Mouse (Mus musculus) forebrain, postnatal 0 days (tissue): ENCODE data around the gene Krtap11-1. TPM values are rescaled to one million over a fixed set of nuclear protein-coding genes. Genes with fewer than 3 reads are reported as not detected.
A peak's percentile ranks its signal among the peaks of the same experiment; 100 is the strongest.

Experiments used
- ATAC-seq: fragments of 200-750 bp; cut with Nextera tagmentation; 2 replicates; pipeline ENCODE4 v1.8.0; 2017; ENCODE audit warnings: mild to moderate bottlenecking, moderate library complexity
- DNase-seq: peaks from one replicate; pipeline ENCODE4 v3.0.0-alpha.2; 2015
- H3K27ac ChIP-seq: fragments of 300-500 bp; sonication (generic); 2 replicates; pipeline ENCODE4 v1.5.1; 2014; ENCODE audit warnings: low read depth, mild to moderate bottlenecking, antibody characterized with exemption, low read length, moderate library complexity, mixed read lengths
- H3K27me3 ChIP-seq: fragments of 300-500 bp; sonication (generic); 2 replicates; pipeline ENCODE4 v1.6.1; 2014; ENCODE audit warnings: mild to moderate bottlenecking, low read length, mixed read lengths; ENCODE audit not compliant: insufficient read depth
- H3K36me3 ChIP-seq: fragments of 300-500 bp; sonication (generic); 2 replicates; pipeline ENCODE4 v1.6.1; 2014; ENCODE audit warnings: mild to moderate bottlenecking, moderate library complexity; ENCODE audit not compliant: insufficient read depth
- H3K4me1 ChIP-seq: fragments of 300-500 bp; sonication (generic); 2 replicates; pipeline ENCODE4 v1.6.1; 2014; ENCODE audit warnings: antibody characterized with exemption; ENCODE audit not compliant: insufficient read depth
- H3K4me2 ChIP-seq: fragments of 300-500 bp; sonication (generic); 2 replicates; pipeline ENCODE4 v1.6.1; 2014; ENCODE audit warnings: low read depth, mild to moderate bottlenecking, moderate library complexity
- H3K4me3 ChIP-seq: fragments of 300-500 bp; sonication (generic); 2 replicates; pipeline ENCODE4 v1.5.1; 2014; ENCODE audit warnings: low read depth, low read length, mixed read lengths
- H3K9ac ChIP-seq: fragments of 300-500 bp; sonication (generic); 2 replicates; pipeline ENCODE4 v1.6.1; 2014; ENCODE audit warnings: mild to moderate bottlenecking
- H3K9me3 ChIP-seq: fragments of 300-500 bp; sonication (generic); 2 replicates; pipeline ENCODE4 v1.6.1; 2016; ENCODE audit warnings: low read length
- CTCF ChIP-seq: sonication (generic); IDR thresholded peaks from 2 replicates; pipeline ENCODE4 v1.5.1; 2016; ENCODE audit warnings: antibody characterized with exemption, control low read depth, low read depth
- WGBS: fragments of 180-500 bp; shearing (Covaris S2); extraction: QIAGEN DNeasy Blood & Tissue Kit; methylation state at CpG from one replicate; pipeline ENCODE4 v1.1.7; 2014; 5-methylcytosine and 5-hydroxymethylcytosine counted together
- polyA plus RNA-seq: library from polyadenylated mRNA; unstranded; fragments of >200 nt; fragmentation: Nextera tagmentation; extraction: Ambion mirVana; gene quantifications from 2 replicates; pipeline ENCODE4 v1.2.1, GENCODE M21; 2015
- total RNA-seq: library from RNA; depleted of rRNA; stranded (reverse); fragments of >200 nt; gene quantifications from 2 replicates; pipeline ENCODE4 v1.2.3, GENCODE M21; 2014

Gene Krtap11-1
- total and polyA plus RNA-seq, 2 experiments from 2014 or later = not detected

DNA sequence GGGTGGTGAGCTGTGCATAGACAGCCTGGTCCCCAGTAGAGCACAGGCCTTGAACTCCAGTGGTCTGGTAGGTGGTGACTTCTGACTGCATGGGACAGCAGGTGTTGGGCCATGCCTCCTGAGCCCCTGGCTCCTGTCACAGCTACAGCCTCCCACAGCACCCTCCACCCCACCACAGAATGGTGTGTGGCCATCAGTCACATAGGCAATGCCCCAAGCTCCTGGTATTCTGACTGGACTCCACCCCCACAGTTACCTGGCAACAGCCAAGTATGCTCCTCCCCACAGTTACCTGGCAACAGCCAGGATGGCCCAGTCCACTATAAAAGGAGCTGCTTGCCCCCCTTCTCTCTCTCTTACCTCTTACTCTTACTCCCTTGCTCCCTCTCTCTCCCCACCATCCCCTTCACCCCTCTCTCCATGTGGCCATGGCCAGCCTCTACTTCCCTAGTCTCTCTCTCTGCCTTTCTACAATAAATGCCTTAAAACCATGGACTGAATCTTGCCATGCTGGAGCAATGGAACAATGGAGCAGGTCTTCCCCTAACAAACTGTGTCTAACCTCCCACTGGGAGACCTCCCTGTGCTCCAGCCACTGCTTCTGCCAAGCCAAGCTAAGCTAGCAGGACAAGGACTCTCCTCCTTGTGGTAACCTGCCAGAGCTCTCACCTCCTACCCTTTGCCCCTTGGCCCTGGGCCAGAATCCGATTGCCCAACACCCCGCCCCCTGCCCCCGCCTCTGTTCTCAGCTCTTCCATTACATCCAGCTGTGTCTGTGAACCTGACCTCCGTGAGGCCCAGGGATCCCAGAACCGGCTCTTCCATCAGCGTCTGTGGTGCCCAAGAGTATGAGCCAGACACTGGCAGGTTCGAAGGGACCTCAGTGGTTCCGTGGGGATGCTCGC is 14.9 kb upstream of the Krtap11-1 start:
- Histone ChIP-seq H3K27me3 (no peaks in the 10 kb centered on the region), H3K27ac (no peak overlapping the region), H3K9me3 (no peaks in the 10 kb centered on the region), H3K4me1 (no peaks in the 10 kb centered on the region), H3K9ac (no peak overlapping the region), H3K4me3 (no peak overlapping the region), H3K36me3 (no peaks in the 10 kb centered on the region), H3K4me2 (no peak overlapping the region)
- WGBS = 77% methylated on average over 9 of the region's 9 CpGs
- DNase-seq = no peak
- no peak for ATAC-seq
- no peak for TF ChIP-seq CTCF

DNA sequence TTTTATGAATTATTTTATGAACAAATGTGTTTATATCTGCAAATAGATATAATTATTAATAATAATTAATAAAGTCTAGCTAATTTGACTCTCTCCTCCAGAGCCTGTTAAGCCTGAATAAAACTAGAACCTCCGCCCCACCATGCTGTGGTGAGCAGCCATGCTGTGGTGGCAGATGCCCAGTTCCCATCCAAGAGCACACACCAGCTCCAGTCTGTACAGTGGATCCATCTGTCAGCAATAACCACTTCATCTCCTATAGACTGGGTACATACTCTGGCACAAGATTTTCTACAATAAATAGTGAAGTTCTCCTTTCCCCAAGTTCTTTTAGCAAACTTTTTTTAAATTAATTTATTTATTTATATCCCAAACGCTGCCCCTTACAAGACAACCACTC is 10.7 kb upstream of the Krtap11-1 start:
- TF ChIP-seq CTCF = no peak
- no peak for ATAC-seq
- WGBS = 88% methylated on average over 2 of the region's 2 CpGs

DNA sequence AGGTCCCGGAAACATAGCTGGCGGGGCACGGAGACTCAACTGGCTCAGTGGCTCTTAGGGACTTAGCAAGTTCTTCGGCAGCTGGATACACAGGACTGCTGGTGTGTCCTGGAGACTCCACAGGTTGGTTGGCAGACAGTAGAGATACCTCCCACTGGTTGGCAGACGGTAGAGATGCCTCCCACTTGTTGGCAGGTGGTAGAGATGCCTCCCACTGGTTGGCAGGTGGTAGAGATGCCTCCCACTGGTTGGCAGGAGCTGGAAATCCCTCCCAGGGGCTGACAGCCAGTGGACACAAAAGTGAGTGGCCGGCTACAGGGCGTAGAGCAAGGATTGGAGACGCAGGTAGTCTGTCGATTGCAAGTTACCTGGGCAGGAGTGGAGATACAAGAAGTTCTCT is 467 bp downstream of the Krtap11-1 start:
- Histone ChIP-seq H3K36me3 (no peaks in the 10 kb centered on the region), H3K27ac (no peak overlapping the region), H3K9ac (no peak overlapping the region), H3K4me2 (no peak overlapping the region), H3K9me3 (no peaks in the 10 kb centered on the region), H3K4me3 (no peak overlapping the region), H3K27me3 (no peaks in the 10 kb centered on the region), H3K4me1 (no peaks in the 10 kb centered on the region)
- 85% methylated on average over 9 of the region's 9 CpGs for WGBS
- DNase-seq = no peak
- ATAC-seq = 0 out of 2 replicates have a peak, but pooled peaks have one; percentile 16
- TF ChIP-seq CTCF = no peak

More for the DNA sequence above, 10.7 kb upstream of the Krtap11-1 start:
- no peak overlapping the region for H3K4me2 ChIP-seq
- H3K9me3 ChIP-seq = no peaks in the 10 kb centered on the region
- no peak overlapping the region for H3K9ac ChIP-seq
- H3K36me3 ChIP-seq = no peaks in the 10 kb centered on the region
- no peak overlapping the region for H3K4me3 ChIP-seq
- H3K27me3 ChIP-seq = no peaks in the 10 kb centered on the region
- no peak overlapping the region for H3K27ac ChIP-seq
- H3K4me1 ChIP-seq = no peaks in the 10 kb centered on the region
- DNase-seq = no peak

DNA sequence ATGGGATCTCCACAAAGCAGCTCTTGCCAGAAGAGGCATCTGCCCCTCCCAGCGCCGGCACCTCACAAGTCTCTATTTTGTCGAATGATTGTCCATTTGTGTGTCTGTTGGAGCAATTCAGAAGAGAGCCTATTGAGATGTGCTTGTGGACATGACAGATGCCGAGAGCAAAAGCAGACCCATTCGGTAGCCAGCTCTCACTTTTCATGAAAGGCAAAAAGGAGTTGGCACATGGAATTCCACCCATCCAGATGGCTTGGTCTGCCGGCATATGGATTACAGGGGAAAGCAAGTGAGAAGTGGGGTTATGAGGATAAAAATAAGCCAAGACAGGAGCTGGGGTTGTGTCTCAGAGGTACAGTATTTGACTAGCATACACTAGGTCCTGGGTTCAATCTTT is 1.8 kb downstream of the Krtap11-1 start:
- no peak for TF ChIP-seq CTCF
- peak; percentile 64 for DNase-seq
- Histone ChIP-seq H3K4me3 (no peak overlapping the region), H3K27me3 (no peaks in the 10 kb centered on the region), H3K9me3 (no peaks in the 10 kb centered on the region), H3K4me1 (no peaks in the 10 kb centered on the region), H3K36me3 (no peaks in the 10 kb centered on the region), H3K27ac (no peak overlapping the region), H3K4me2 (no peak overlapping the region), H3K9ac (no peak overlapping the region)
- ATAC-seq = peak; percentile 71
- WGBS = 43% methylated on average over 6 of the region's 6 CpGs

DNA sequence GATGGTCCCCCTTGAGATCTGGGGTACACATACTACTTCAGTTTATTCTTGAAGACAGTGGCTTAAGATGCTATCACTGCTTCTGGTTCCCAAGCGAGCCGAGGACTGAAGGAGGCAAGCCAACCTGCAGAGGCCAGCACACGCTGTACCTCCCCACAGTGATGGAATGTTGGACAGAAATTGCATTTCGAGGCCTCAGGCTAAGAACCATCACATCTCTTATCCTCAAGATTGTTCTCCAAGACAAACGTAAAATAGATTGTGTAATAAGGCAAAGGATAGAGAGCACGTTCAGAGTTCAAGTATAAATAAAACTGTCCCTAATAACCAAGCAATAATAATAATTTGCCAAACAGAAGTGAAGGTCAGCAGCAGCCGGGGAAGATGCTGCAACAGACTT is 2.8 kb downstream of the Krtap11-1 start:
- Histone ChIP-seq H3K9me3 (no peaks in the 10 kb centered on the region), H3K27ac (no peak overlapping the region), H3K4me3 (no peak overlapping the region), H3K4me2 (no peak overlapping the region), H3K9ac (no peak overlapping the region), H3K4me1 (no peaks in the 10 kb centered on the region), H3K27me3 (no peaks in the 10 kb centered on the region), H3K36me3 (no peaks in the 10 kb centered on the region)
- DNase-seq = no peak
- no peak for ATAC-seq
- WGBS = 89% methylated on average over 7 of the region's 7 CpGs
- no peak for TF ChIP-seq CTCF

- peak; percentile 43 for DNase-seq
These were observed 20.7 kb downstream of the Krtap11-1 start for GRCm38 (mm10) chr16:89550298-89550697.

DNA sequence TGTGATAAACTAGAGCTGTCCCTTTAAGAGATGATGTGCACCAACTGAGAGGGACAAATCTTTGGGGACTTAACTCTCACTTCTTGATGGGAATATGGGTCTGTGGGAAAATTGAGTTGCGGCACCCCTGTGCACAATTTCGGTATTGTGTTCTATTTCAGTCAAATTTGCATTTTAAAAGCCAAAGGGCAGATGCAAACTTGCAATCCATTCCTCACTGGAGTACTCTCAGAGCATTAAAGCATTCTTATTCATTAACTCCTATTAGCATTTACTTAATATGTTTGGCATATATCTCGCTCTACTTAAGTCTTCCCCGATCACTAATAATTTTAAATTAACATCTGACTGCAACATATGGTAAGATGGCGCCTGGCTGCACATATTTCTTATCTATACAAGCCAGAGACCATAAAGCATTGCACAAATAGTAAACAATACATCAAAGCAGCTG is 32.9 kb downstream of the Krtap11-1 start:
- ATAC-seq (no peak), DNase-seq (no peak)
- Histone ChIP-seq H3K4me3 (no peak overlapping the region), H3K27me3 (no peaks in the 10 kb centered on the region), H3K4me1 (no peaks in the 10 kb centered on the region), H3K27ac (no peak overlapping the region), H3K9ac (no peak overlapping the region), H3K9me3 (no peaks in the 10 kb centered on the region), H3K4me2 (no peak overlapping the region), H3K36me3 (no peaks in the 10 kb centered on the region)
- TF ChIP-seq CTCF = no peak
- WGBS = 24% methylated on average over 5 of the region's 5 CpGs

More at GRCm38 (mm10) chr16:89550298-89550697, 20.7 kb downstream of the Krtap11-1 start:
- Histone ChIP-seq H3K9me3 (no peaks in the 10 kb centered on the region), H3K4me1 (no peaks in the 10 kb centered on the region), H3K27ac (no peak overlapping the region), H3K4me3 (no peak overlapping the region), H3K36me3 (no peaks in the 10 kb centered on the region), H3K4me2 (no peak overlapping the region), H3K27me3 (no peaks in the 10 kb centered on the region), H3K9ac (no peak overlapping the region)
- ATAC-seq = peak; percentile 77
- TF ChIP-seq CTCF = no peak
